Mouse (Mus musculus) hindbrain, embryonic 12.5 days (tissue): ENCODE measurements around the gene Sec24b. TPM values are rescaled to one million over a fixed set of nuclear protein-coding genes. Genes with fewer than 3 reads are reported as not detected.

ENCODE experiments used
- ATAC-seq: fragments of 200-750 bp; cut with Nextera tagmentation; 2 replicates; pipeline ENCODE4 v1.8.0; 2017; ENCODE audit warnings: moderate TSS enrichment; ENCODE audit not compliant: low FRiP score
- H3K27ac ChIP-seq: fragments of 300-500 bp; sonication (generic); 2 replicates; pipeline ENCODE4 v1.5.1; 2016; ENCODE audit warnings: mild to moderate bottlenecking
- H3K27me3 ChIP-seq: fragments of 300-500 bp; sonication (generic); 2 replicates; pipeline ENCODE4 v1.6.1; 2016; ENCODE audit warnings: mild to moderate bottlenecking
- H3K36me3 ChIP-seq: fragments of 300-500 bp; sonication (generic); 2 replicates; pipeline ENCODE4 v1.6.1; 2016; ENCODE audit warnings: mild to moderate bottlenecking
- H3K4me1 ChIP-seq: fragments of 300-500 bp; sonication (generic); 2 replicates; pipeline ENCODE4 v1.6.1; 2016
- H3K4me2 ChIP-seq: fragments of 300-500 bp; sonication (generic); replicated peaks from 2 replicates; pipeline ENCODE4 v1.6.1; 2016; ENCODE audit warnings: mild to moderate bottlenecking
- H3K4me3 ChIP-seq: fragments of 300-500 bp; sonication (generic); 2 replicates; pipeline ENCODE4 v1.5.1; 2016; ENCODE audit warnings: mild to moderate bottlenecking
- H3K9ac ChIP-seq: fragments of 300-500 bp; sonication (generic); 2 replicates; pipeline ENCODE4 v1.6.1; 2016; ENCODE audit warnings: mild to moderate bottlenecking, moderate library complexity
- H3K9me3 ChIP-seq: fragments of 300-500 bp; sonication (generic); replicated peaks from 2 replicates; pipeline ENCODE4 v1.6.1; 2016; ENCODE audit warnings: mild to moderate bottlenecking
- WGBS: fragments of 180-500 bp; shearing (Covaris S2); methylation state at CpG from one replicate; pipeline ENCODE4 v1.1.7; 2016; 5-methylcytosine and 5-hydroxymethylcytosine counted together
- polyA plus RNA-seq: library from polyadenylated mRNA; unstranded; fragments of >200 nt; fragmentation: Nextera tagmentation; extraction: Ambion mirVana; gene quantifications from 2 replicates; pipeline ENCODE4 v1.2.1, GENCODE M21; 2016

Gene Sec24b
- polyA plus RNA-seq, 1 experiment from 2014 or later: 36.8 TPM

GRCm38 (mm10) chr3:130077291-130077690, 15.9 kb upstream of the Sec24b start:
- Histone ChIP-seq H3K4me3 (no peak overlapping the region), H3K27ac (no peak overlapping the region), H3K9ac (no peak overlapping the region), H3K4me1 (0 out of 2 replicates have a peak, but pooled peaks cover 2% of the 10 kb centered on the region), H3K4me2 (no peak overlapping the region), H3K9me3 (no peaks in the 10 kb centered on the region), H3K27me3 (no peaks in the 10 kb centered on the region), H3K36me3 (no peaks in the 10 kb centered on the region)
- no peak for ATAC-seq
- WGBS: 92% methylated on average over 9 of the region's 9 CpGs

- 61% methylated on average over 1 of the region's 1 CpGs for WGBS
These were observed 14.4 kb upstream of the Sec24b start for GRCm38 (mm10) chr3:130075746-130076145.

GRCm38 (mm10) chr3:130073085-130073484, 11.7 kb upstream of the Sec24b start:
- ATAC-seq: no peak
- Histone ChIP-seq H3K27ac (no peak overlapping the region), H3K9me3 (no peaks in the 10 kb centered on the region), H3K9ac (no peak overlapping the region), H3K27me3 (no peaks in the 10 kb centered on the region), H3K4me2 (no peak overlapping the region), H3K36me3 (no peaks in the 10 kb centered on the region), H3K4me1 (0 out of 2 replicates have a peak, but pooled peaks cover 2% of the 10 kb centered on the region), H3K4me3 (no peak overlapping the region)
- 66% methylated on average over 10 of the region's 10 CpGs for WGBS

More at GRCm38 (mm10) chr3:130075746-130076145, 14.4 kb upstream of the Sec24b start:
- ATAC-seq: no peak
- Histone ChIP-seq H3K27ac (no peak overlapping the region), H3K4me2 (no peak overlapping the region), H3K36me3 (no peaks in the 10 kb centered on the region), H3K27me3 (no peaks in the 10 kb centered on the region), H3K4me3 (no peak overlapping the region), H3K9me3 (no peaks in the 10 kb centered on the region), H3K9ac (no peak overlapping the region), H3K4me1 (0 out of 2 replicates have a peak, but pooled peaks cover 2% of the 10 kb centered on the region)

GRCm38 (mm10) chr3:130071918-130072317, 10.6 kb upstream of the Sec24b start:
- 85% methylated on average over 2 of the region's 2 CpGs for WGBS
- no peak for ATAC-seq
- Histone ChIP-seq H3K4me3 (no peak overlapping the region), H3K4me1 (0 out of 2 replicates have a peak, but pooled peaks cover 2% of the 10 kb centered on the region), H3K36me3 (no peaks in the 10 kb centered on the region), H3K27me3 (no peaks in the 10 kb centered on the region), H3K9ac (no peak overlapping the region), H3K27ac (no peak overlapping the region), H3K4me2 (no peak overlapping the region), H3K9me3 (no peaks in the 10 kb centered on the region)

DNA sequence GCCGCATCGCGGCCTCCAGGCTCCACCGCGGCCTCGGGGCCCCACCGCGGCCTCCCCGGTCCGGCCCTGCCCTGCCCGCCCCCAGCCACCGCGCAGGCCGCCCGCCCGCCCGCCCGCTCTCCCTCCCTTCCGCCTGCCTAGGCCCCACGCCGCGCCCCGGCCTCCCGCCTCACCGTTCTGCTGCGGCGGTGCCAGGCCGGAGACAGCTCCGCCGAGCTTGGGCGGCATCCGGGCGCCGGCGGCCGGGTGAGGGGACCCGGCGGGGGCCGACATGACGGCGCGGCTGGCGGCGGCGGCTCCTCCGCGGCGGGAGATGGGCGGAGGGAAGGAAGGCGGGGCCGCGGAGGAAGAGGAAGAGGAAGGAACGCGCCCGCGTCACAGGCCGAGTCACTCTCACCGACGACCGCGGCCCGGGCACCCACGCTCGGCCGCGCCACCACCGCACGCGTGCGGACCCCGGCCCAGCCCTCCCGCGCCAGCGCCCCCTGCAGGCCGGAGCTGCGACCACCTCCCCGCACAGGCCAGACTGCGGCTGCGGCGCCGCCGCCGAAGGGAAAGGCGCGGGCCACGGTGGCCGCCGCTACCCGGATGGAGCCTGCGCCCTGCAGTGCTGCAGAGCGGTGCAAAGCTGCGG, 840 bp downstream of the Sec24b start:
- Histone ChIP-seq H3K27ac (peak overlapping the region; percentile 94), H3K4me3 (peak overlapping the region; percentile 98), H3K4me1 (peaks cover 29% of the 10 kb centered on the region), H3K27me3 (0 out of 2 replicates have a peak, but pooled peaks cover 3% of the 10 kb centered on the region), H3K4me2 (peak overlapping the region; percentile 63), H3K36me3 (no peaks in the 10 kb centered on the region), H3K9ac (peak overlapping the region; percentile 99), H3K9me3 (no peaks in the 10 kb centered on the region)
- under 1% methylated on average over 59 of the region's 92 CpGs for WGBS
- ATAC-seq: peak; percentile 98

- peak overlapping the region; percentile 63 for H3K4me2 ChIP-seq
- H3K9ac ChIP-seq: peak overlapping the region; percentile 99
- peak overlapping the region; percentile 94 for H3K27ac ChIP-seq
- peaks cover 31% of the 10 kb centered on the region for H3K4me1 ChIP-seq
- no peaks in the 10 kb centered on the region for H3K9me3 ChIP-seq
- 1% methylated on average over 41 of the region's 42 CpGs for WGBS
- peak overlapping the region; percentile 98 for H3K4me3 ChIP-seq
- 0 out of 2 replicates have a peak, but pooled peaks cover 3% of the 10 kb centered on the region for H3K27me3 ChIP-seq
- no peaks in the 10 kb centered on the region for H3K36me3 ChIP-seq
- no peak; the same call in 1 of the 2 replicates for ATAC-seq
These were observed 1.5 kb downstream of the Sec24b start for GRCm38 (mm10) chr3:130059805-130060395.

DNA sequence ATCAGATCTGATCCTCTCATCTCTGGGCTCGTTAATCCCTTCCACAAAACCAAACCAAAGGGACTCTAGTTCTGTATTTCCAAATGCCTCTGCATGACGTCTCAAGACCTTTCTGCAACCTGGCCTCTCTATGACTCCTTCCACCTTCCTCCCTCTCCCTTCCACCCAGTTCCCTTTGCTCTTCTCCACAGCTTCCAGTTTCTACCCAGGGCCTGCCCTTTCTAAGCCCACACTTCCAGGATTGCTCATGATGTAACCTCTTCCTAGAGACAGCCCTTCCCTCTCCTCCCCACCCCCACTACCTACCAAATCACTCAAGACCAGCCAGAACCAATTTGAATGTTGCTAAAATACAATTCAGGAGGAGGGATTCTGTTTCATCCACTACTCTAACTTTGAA, 2.9 kb downstream of the Sec24b start:
- peak overlapping the region; percentile 63; the same call in 1 of the 2 replicates for H3K4me2 ChIP-seq
- no peak overlapping the region for H3K27ac ChIP-seq
- no peak for ATAC-seq
- no peak overlapping the region for H3K4me3 ChIP-seq
- no peaks in the 10 kb centered on the region for H3K9me3 ChIP-seq
- peaks cover 31% of the 10 kb centered on the region for H3K4me1 ChIP-seq
- no peaks in the 10 kb centered on the region for H3K36me3 ChIP-seq
- no peak overlapping the region for H3K9ac ChIP-seq
- 88% methylated on average over 2 of the region's 2 CpGs for WGBS
- H3K27me3 ChIP-seq: 0 out of 2 replicates have a peak, but pooled peaks cover 3% of the 10 kb centered on the region

DNA sequence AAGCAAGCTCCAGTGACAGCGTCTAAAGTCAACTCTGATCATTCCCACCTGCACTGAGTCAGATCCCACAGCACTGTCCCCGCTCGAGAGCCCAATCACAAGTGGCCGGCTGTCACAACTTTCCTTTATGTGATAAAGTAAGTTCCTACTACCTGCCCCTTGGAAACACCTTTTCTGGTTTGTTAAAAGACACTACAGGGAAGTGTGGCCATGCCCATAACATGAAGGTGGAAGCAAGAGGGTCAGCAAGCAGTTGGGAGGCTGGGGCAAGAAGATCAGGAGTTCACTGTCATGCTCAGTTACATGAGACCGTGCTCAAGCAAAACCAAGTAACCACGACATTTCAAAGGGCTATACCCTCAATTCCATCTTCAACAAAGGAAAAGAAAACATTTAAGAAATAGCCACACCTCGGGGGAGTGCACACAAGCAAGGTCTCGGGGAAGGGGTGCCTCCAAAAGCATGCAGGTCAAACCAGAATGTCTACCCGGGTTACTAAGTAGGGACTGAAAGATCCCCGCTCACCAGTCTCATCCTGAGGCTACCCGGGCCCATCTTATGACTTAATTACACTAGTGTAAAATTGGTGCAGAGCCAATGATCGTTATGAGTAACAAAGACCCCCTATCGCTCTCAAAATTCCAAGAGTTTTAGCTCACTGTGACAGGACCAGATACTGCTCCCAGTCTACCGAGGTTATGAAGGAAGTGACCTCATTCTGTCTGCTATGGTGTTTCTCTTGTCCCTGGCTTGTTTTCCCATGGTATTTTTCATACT, 3.6 kb downstream of the Sec24b start:
- Histone ChIP-seq H3K27me3 (0 out of 2 replicates have a peak, but pooled peaks cover 2% of the 10 kb centered on the region), H3K36me3 (no peaks in the 10 kb centered on the region), H3K27ac (no peak overlapping the region), H3K9me3 (no peaks in the 10 kb centered on the region), H3K9ac (no peak overlapping the region), H3K4me2 (no peak overlapping the region), H3K4me1 (peaks cover 38% of the 10 kb centered on the region), H3K4me3 (no peak overlapping the region)
- WGBS: 80% methylated on average over 14 of the region's 14 CpGs
- ATAC-seq: no peak

DNA sequence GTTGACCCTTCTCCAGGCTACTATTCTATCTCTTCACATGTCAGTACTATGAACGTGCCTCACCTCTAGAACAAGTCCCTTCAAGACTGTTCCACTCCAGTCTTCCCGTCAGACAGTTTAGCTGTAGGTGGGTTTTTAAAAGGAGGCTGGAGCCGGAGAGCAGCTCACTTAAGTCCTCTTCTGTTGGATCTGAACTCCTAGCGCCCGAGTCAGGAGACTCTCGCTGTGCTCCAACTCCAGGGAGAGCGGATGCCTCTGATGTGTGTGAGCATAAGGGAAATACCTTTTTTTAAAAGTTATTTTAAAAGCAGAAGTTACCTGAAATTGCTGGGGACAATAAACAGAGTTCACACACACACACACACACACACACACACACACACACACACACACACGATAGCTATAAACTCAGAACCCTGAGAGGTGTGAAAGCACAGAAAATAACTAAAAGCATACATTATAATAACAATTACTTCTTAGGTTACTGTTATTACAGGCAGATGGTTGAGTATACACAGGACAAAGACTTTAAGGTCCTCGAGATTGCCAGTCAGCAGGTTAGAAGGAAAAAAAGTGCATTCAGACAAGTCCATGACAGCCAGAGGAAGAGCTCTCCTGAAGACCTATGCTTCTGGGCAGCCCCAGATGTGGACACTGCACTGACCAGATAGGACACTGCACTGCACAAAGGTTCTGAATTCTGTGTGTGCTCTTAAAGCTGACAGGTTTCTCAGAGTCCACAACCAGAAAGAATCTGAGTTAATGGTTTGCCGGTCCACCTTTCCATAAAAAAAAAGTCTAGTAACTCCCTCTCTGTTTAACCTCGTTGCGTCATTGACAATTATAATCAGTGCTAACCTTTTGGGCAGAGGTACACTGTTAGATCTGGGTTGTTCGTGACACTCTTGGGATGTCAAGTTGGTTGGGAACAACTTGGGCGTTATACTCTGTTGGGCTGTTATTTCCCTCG, 5.7 kb downstream of the Sec24b start:
- no peak overlapping the region for H3K4me3 ChIP-seq
- H3K36me3 ChIP-seq: no peaks in the 10 kb centered on the region
- no peaks in the 10 kb centered on the region for H3K27me3 ChIP-seq

DNA sequence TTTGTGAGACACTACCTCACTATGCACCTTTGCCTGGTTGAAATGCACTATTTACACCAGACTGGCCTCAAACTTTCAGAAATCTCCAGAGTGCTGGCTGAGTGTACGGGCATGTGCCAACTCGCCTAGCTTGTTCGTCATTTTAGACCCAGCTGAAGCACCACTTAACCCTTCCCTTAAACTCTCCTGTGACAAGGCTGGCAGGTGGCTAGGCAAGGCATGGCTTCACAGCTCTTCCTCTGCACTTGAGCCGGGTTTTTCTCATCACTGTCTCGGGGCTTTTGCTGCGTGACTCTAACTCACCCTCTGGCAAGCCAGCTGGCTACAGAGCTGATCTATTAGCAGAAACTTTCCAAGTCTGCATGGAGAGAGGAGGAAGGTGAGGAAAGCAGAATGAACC, 6.8 kb downstream of the Sec24b start:
- Histone ChIP-seq H3K27ac (no peak overlapping the region), H3K4me3 (no peak overlapping the region), H3K27me3 (no peaks in the 10 kb centered on the region), H3K9ac (no peak overlapping the region), H3K4me2 (no peak overlapping the region), H3K36me3 (0 out of 2 replicates have a peak, but pooled peaks cover 4% of the 10 kb centered on the region), H3K4me1 (peaks cover 31% of the 10 kb centered on the region), H3K9me3 (no peaks in the 10 kb centered on the region)
- 81% methylated on average over 6 of the region's 6 CpGs for WGBS
- ATAC-seq: no peak

More for the DNA sequence above, 5.7 kb downstream of the Sec24b start:
- H3K4me2 ChIP-seq: no peak overlapping the region
- no peaks in the 10 kb centered on the region for H3K9me3 ChIP-seq
- H3K9ac ChIP-seq: no peak overlapping the region
- ATAC-seq: no peak
- no peak overlapping the region for H3K27ac ChIP-seq
- H3K4me1 ChIP-seq: peaks cover 33% of the 10 kb centered on the region
- 89% methylated on average over 15 of the region's 15 CpGs for WGBS

DNA sequence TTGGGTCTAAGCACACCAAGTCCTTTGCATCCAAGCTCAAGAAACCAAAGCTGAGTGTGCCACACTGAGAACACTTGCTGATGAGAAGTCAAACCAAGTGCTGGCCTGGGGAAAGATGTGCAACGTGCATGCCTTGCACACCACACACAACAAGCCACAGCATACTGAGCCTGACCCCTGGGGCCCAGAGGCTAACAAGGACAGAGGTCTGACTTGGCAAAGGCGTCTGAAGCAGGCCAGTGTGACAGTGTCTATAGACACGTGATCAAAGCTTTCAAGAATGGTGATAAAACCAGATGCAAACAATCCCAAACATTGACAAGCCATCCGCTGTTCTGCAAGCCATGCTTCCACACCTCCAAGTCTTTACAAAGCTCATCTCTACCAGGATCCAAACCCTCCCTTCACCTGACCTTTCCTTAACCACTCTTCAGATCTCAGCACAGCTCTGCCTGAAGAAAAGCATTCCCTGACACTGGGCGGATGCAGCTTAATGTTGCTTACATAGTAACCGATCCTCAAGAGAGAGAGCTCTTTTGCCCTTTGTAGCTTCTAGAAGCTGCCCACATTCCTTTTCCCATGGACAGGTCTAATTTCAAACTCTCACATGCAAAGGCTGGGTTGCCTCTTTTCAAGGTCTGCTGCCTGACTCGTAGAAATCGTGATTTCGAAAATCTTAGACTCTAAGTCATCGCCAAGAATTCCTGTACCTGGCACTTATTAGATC, 7.8 kb downstream of the Sec24b start:
- no peaks in the 10 kb centered on the region for H3K27me3 ChIP-seq
- WGBS: 66% methylated on average over 10 of the region's 10 CpGs
- no peak overlapping the region for H3K4me2 ChIP-seq
- H3K9me3 ChIP-seq: no peaks in the 10 kb centered on the region
- H3K36me3 ChIP-seq: 0 out of 2 replicates have a peak, but pooled peaks cover 4% of the 10 kb centered on the region
- no peak overlapping the region for H3K9ac ChIP-seq
- no peak overlapping the region for H3K4me3 ChIP-seq
- ATAC-seq: no peak
- no peak overlapping the region for H3K27ac ChIP-seq
- H3K4me1 ChIP-seq: peaks cover 20% of the 10 kb centered on the region
